Mouse (Mus musculus): ENCODE data around the gene Gm48551.
A peak's percentile ranks its signal among the peaks of the same experiment; 100 is the strongest.

Gene Gm48551

DNA sequence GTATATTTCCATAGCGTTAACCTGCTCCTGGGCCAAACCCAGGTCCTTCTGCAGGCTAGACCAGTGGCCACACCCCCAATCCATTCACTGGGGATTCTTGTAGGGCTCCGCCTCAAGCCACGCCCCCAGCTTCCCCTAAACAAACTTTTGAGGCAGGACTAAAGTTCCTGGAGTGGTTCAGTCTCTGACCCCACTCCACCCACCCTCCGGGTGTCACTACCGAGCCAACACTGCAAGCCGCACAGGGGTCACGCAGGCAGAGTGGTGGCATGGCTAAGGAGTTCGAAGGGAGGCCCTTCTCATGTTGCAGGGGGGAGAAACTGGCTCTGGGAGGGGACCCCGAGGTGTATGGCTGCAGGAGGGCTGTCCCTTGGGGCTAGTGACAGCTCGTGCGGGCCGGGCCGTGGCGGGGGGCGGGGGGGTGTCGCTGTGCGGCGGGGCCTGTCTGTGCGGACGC lies 45.4 kb downstream of the Gm48551 start:
- peak; percentile 75 to 82 for DNase-seq (ENCODE audit: low spot score in 2 of 2)

DNA sequence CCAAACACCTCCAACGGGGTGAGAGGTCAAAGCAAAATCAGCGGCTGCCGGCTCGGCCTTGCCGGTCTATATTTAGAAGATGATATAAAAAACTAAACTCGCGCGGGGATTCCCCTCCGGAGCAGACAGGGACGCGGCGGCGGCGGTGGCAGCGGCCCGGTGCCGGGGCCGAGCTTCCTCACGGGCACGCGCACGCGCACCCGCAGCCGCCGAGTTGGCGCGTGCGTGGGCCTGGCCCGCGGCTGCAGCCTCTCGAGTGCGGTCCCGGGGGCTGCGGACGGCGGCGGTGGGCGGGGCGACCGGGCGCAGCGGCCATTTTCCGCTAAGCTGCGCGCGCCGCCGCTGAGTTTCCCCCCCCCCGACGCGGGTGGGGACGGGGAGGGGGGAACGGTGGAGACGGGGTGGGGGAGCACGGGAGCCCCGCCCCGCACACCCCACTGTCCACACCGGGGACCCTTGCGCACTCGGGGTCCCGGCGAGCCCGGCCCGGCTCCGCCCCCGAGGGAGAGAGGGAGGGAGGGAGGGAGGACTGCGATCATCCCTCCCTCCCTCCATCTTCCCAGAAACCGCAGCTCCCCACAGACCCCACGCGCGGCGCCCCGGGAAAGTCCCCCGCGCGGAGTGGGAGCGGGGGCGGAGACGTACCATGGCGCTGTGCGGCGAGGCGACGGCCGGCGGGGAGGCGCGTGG lies 46.0 kb downstream of the Gm48551 start:
- peak; percentile 64 to 72 for DNase-seq (ENCODE audit: low spot score in 2 of 2)

DNA sequence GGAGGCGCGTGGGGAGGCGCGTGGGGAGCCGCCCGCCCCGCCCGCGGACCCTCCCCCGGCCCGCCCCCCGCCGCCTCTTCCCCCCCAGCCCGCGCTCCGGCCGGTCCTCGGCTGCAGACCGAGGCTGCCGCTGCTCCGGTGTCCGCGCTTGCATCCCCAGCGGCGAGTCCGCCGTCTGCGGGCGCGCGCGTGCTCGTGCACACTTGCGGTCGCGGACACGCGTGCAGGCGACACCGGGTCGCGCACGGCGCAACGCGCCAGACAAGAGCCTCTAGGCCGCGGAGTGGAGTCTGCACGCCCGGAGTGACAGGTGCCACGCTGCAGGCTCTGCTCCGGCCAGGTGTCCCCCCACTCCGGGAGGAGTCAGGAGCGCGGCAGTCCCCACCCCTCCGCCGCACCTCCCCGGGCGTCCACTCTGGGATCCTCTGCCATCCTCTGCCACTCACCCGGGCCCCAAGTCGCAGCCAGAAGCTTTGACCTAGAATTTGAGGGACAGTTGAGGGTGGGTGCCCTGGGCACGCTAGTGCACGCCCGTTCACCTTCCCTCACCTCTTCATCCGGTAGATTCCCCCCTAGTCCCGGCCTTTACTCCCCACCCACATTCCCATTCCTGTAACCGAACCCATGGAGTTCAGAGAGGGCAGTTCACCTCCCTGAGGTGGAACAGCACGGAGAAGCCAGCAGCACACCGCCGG lies 46.7 kb downstream of the Gm48551 start:
- DNase-seq (ENCODE audit: low spot score in 2 of 2): no peak

DNA sequence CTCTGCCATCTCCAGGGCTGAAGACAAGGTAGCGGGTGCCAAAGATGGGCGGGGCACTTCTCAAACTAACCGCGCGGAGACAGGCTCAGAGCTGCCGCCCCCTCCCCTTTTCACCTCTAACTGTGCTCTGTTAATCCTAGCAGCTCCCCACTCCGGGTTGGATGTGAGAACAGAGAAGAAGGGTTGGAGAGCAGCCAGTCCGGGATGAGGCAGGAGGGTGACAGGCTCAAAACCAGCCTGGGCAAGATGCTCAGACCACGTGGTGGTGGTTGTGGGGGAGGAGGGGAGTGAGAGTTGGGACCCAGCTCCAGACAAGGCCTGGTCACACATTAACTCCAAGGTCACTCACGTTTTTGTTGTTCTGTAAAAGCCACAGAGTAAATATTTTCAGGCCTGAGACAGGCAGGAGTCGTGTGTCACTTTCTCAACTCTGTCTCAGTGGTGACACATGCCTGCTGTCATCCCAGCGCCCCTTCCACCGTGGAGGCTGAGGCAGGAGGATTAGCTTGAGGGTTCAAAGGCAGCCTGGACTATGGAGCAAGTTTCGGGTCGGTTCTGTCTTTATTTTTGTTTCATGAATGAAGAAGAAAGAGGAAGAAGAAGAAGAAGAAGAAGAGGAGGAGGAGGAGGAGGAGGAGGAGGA lies 47.4 kb downstream of the Gm48551 start:
- DNase-seq (ENCODE audit: low spot score in 2 of 2): no peak

DNA sequence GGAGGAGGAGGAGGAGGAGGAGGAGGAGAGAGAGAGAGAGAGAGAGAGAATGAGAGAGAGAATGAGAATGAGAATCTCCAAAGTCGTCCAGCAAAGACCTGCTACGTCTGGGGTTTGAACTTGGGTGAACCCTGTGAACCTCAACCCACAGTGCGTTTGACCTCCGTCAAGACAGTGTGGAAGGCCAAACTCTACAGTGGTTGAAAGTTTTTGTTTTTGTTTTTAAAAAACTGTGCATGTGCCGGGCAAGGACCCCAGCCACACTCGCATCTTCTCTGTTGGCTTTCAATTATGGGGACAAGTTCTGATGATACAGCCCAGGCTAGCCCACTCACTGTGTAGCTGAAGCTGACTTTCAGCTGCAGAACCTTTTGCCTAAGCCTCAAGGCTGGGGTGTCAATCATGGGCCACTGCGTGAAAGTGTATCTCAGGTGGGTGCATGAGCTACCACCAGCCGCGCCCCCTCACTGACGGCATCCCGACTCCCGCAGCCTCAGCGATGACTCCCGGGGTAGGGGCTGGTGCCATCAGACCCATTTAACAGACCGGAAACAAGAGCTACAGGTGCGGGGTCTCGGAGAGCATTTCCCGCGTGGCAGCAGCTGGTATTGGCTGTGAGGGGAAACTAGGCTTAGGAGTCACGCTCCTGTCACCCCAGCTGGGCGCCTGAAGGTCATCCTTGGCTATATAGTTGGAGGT lies 48.1 kb downstream of the Gm48551 start:
- DNase-seq (ENCODE audit: low spot score in 2 of 2): no peak

DNA sequence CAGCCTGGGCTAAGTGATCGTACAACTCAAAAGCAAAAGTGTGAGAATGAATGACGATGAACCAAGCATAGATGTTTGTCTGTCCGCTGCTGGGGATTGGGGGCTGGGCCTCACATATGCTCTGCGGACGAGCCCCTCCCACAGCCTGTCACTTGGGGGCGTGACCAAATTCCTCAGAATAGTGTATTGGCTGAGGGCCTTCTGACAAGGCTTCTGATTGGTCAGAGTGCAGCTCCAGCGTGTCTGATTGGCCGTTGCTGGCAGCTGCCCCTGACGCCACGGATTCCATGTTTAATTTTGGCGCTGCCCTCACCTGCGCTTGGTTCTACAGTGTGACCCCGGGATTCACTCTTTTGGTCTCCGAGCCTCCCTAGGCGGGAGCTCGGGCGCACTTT lies 48.6 kb downstream of the Gm48551 start:
- peak in 1 of 2 experiments; percentile 89 for DNase-seq (ENCODE audit: low spot score in 2 of 2)

DNA sequence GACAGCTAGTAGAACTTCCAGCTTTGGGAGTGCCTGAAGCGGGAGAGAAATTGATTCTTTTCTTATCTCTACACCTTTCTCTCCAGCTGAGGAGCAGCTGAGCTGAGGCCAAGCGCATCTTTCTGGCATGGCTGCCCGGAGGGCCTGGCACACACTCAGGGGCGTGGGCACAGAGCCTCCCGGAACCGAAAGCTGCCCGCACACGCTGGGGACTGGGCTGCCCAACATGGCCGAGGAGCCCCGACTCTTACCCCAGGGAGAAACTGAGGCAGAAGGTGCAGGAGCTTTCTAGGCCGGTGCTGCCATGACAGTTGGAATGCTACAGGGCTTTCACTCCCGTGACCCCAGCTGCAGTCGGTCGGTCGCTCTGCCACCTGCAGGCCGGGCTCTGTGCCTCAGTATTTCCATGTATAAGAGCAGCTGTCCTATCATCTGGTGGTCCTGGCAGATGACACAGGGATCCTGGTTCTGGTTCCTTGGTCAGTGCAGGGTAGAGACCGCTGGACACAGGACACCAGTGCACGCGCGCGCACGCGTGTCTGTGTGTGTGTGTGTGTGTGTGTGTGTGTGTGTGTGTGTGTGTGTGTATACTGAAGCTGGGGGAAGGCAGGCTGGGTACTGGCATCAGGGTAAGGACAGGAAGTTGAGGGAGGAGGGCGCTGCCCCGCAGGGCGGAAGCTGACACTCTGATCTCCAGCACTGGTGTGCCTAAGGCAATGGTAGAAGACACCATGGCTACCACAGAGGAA lies 49.4 kb downstream of the Gm48551 start:
- DNase-seq (ENCODE audit: low spot score in 2 of 2): peak in 1 of 2 experiments; percentile 25

DNA sequence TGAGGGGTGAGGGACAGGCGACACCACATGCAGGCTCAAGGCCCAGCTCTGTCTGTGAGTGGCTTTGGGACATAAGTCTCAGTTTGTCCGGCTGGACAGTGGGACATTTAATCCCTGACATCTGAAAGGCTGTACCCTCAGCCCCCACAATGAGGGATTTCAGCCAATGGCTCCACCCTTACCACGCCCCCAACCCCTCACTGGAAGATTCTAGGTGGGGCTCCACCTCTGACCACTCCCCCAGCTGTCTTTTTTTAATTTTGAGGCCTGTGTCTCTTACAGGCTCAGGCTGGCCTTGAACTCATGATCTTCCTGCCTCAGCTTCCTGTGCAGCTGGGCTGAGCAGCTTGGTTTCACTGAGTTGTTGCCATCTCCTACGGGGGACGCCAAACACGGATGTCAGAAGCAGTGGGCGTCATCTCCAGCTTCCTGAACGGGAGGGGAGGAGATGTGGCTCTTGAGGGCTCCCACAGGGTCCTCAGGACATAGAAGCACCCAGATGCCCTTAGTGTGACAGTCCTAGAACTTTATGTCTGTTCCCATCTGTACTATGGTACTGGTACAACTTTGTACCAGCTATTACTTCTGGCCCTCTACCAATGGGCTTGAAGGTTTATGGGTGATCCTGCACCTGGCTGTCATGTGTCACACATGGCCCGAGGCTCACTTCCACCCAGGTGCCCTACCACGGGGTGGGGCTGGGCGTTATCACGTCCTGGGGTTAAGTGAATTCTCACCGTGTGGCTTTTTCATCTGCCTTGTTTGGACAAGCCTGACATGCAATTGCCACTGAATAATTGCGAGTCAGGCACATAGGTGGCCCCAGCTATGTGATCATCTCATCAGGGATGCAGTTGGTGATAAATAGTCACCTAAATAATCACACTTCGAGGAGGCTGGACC lies 50.3 kb downstream of the Gm48551 start:
- DNase-seq (ENCODE audit: low spot score in 2 of 2): no peak

DNA sequence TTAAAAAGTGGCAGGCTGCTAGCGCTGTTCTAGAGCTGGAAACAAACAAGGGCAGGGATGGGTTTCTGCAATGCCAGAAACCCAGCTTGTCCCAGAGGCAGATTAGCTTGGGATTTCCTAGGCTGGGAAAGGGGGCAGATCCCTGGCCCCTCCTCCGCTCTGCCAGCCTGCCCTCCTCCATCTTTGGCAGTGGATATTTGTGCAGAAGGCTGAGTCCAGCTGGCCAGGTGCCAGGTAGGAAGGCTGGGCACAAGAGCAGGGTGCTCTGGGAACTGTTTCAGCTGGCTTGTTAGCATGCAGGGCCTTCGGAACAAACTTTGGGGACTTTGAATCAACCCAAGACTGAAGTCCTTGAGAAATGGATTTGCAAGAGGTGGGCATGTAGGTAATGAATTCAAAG lies 51.2 kb downstream of the Gm48551 start:
- DNase-seq (ENCODE audit: low spot score in 2 of 2): peak in 1 of 2 experiments; percentile 25

DNA sequence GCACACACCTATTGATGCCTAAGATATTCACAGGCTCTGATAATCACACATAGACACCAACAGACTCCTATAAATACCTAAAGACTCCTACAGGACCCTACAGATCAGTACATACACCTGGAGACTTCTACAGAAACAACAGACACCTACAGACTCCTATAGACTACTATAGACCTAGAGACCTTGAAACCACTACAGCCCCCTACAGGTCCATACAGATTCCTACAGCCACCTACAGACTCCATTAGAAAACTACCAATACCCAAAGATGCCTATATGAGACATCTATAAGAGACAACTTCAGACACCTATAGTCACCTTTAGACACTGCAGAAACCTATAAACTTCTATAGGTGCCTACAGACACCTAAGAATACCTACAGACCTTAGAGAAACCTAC lies 56.8 kb downstream of the Gm48551 start:
- DNase-seq (ENCODE audit: low spot score in 2 of 2): no peak
